Mouse (Mus musculus) ES-E14 (cell line): ENCODE measurements around the gene Wdr35. TPM values are rescaled to one million over a fixed set of nuclear protein-coding genes. Genes with fewer than 3 reads are reported as not detected.

Experiments
- DNase-seq: peaks from one replicate; pipeline ENCODE4 v3.0.0-alpha.2; 2013; ENCODE audit warnings: low read depth, low spot score
- H3K27ac ChIP-seq: 2 replicates; pipeline ENCODE4 v1.5.1; 2012; ENCODE audit warnings: low read depth, mild to moderate bottlenecking, low read length, moderate library complexity, mixed read lengths; ENCODE audit not compliant: poor library complexity, insufficient read depth, severe bottlenecking
- H3K36me3 ChIP-seq: 2 replicates; pipeline ENCODE4 v1.6.1; 2012; ENCODE audit warnings: mild to moderate bottlenecking, low read length, moderate library complexity, mixed read lengths; ENCODE audit not compliant: control insufficient read depth, poor library complexity, insufficient read depth, severe bottlenecking
- H3K4me1 ChIP-seq, 2 experiments: fragments of 150-350 bp in 1 of 2; sonication (generic) in 1 of 2; 2 replicates each; pipeline ENCODE4 v1.6.1; 2012; ENCODE audit warnings: low read length in 2 of 2, mild to moderate bottlenecking in 1 of 2, mixed read lengths in 1 of 2; ENCODE audit not compliant: control insufficient read depth in 2 of 2, insufficient read depth in 2 of 2, poor library complexity in 1 of 2
- H3K4me3 ChIP-seq, 2 experiments: fragments of 150-350 bp in 1 of 2; sonication (generic) in 1 of 2; 2 replicates each; pipeline ENCODE4 v1.5.1; 2012; ENCODE audit warnings: low read length in 2 of 2, low read depth in 1 of 2, mild to moderate bottlenecking in 1 of 2, mixed read lengths in 1 of 2; ENCODE audit not compliant: insufficient read depth in 1 of 2, poor library complexity in 1 of 2, severe bottlenecking in 1 of 2
- H3K9ac ChIP-seq: 2 replicates; pipeline ENCODE4 v1.6.1; 2012; ENCODE audit warnings: low read depth, mild to moderate bottlenecking, low read length, mixed read lengths; ENCODE audit not compliant: poor library complexity, insufficient read depth, severe bottlenecking
- H3K9me3 ChIP-seq: fragments of 150-350 bp; sonication (generic); 2 replicates; pipeline ENCODE4 v1.6.1; 2012; ENCODE audit warnings: low read depth, mild to moderate bottlenecking, low read length; ENCODE audit not compliant: control insufficient read depth, insufficient read depth
- CHD2 ChIP-seq: IDR thresholded peaks from 2 replicates; pipeline ENCODE4 v1.6.1; 2014; ENCODE audit warnings: mild to moderate bottlenecking, low read depth, low read length, inconsistent platforms
- HCFC1 ChIP-seq: IDR thresholded peaks from 2 replicates; pipeline ENCODE4 v1.6.1; 2012; ENCODE audit warnings: low read length, inconsistent platforms, borderline replicate concordance; ENCODE audit not compliant: insufficient read depth
- MAFK ChIP-seq: IDR thresholded peaks from 2 replicates; pipeline ENCODE4 v1.6.1; 2014; ENCODE audit warnings: mild to moderate bottlenecking, low read depth, low read length, inconsistent platforms; ENCODE audit not compliant: insufficient read depth
- ZC3H11A ChIP-seq: IDR thresholded peaks from 2 replicates; pipeline ENCODE4 v1.6.1; 2012; ENCODE audit warnings: low read depth, mild to moderate bottlenecking, inconsistent platforms, low read length, borderline replicate concordance
- ZNF384 ChIP-seq: IDR thresholded peaks from 2 replicates; pipeline ENCODE4 v1.6.1; 2012; ENCODE audit warnings: low read depth, low read length, inconsistent platforms
- in situ Hi-C, 2 experiments: fragments of 600-800 bp; cut with MboI; formaldehyde crosslinking; loops; one replicate each; pipeline ENCODE4 v1.15.1; 2025; ENCODE audit warnings: low sequenced_read_pairs in 2 of 2, inconsistent platforms in 1 of 2; ENCODE audit not compliant: unreplicated experiment in 2 of 2
- total RNA-seq: library from RNA; depleted of rRNA; stranded (reverse); fragments of 300-350 nt; gene quantifications from 2 replicates; pipeline ENCODE4 v1.2.3, GENCODE M21; 2012; rRNA removed

The Wdr35 gene
- total RNA-seq, 1 experiment, result 22.3 TPM

DNA sequence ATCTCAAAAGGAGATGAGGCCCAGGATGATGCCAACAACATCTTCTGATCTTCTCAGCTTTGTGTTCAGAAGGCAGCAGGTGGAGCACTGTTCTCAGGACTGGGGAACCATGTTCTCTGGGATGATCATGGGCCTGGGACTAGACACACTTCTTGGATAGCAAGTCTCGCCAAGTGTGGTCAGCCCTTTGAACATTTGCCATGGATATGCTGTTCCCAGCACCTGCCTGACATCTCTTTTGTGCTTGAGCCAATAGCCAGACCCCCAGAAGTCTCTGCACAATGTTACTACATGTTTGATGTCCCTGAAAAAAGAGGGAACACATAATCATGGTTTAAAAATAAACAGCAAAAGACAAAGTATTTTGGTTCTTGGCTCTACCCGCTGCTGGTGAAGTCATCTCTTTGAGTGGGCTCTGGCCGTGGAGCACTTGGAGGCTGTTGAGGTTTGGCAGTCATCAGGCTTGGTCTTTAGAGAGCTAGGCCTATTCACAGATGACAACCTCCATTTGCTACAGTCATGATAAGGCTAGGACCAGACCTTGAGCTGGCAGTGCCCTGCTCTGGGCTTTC lies 103.9 kb downstream of the Wdr35 start:
- in situ Hi-C loops, result no loop called here
- TF ChIP-seq ZC3H11A (no peak), CHD2 (no peak), MAFK (no peak), HCFC1 (no peak), ZNF384 (no peak)
- Histone ChIP-seq H3K9me3 (no peaks in the 10 kb centered on the region), H3K4me3 (no peak overlapping the region), H3K4me1 (no peaks in the 10 kb centered on the region), H3K9ac (no peak overlapping the region), H3K27ac (no peak overlapping the region), H3K36me3 (no peaks in the 10 kb centered on the region)
- DNase-seq, result no peak

Other genes starting within 250 kb of the Wdr35 start
- 70.7 and 112 TPM in 2 replicates for gene Sdc1, start 202.6 kb upstream of the Wdr35 start, total RNA-seq
- 238 and 248 TPM in 2 replicates for gene Laptm4a, start 52.2 kb upstream of the Wdr35 start, total RNA-seq
- 2.5 and 5.3 TPM in 2 replicates for gene Matn3, start 26.0 kb upstream of the Wdr35 start, total RNA-seq
- 4.7 and 6.7 TPM in 2 replicates for gene Ttc32, start 56.1 kb downstream of the Wdr35 start, total RNA-seq